Mouse (Mus musculus) ES-Bruce4 (cell line): ENCODE measurements at regions not wholly inside any gene's neighbourhood (a gene's known extent, or its start where the extent isn't known, plus 50 kb on each side); places are given as distances from the start of the nearest gene placed in this dataset.
A peak's percentile ranks its signal among the peaks of the same experiment; 100 is the strongest.

Experiments used
- H3K27ac ChIP-seq: 2 replicates; pipeline ENCODE4 v1.5.1; 2012; ENCODE audit warnings: low read length, inconsistent platforms; ENCODE audit not compliant: insufficient read depth
- H3K27me3 ChIP-seq: 2 replicates; pipeline ENCODE4 v1.6.1; 2012; ENCODE audit warnings: mild to moderate bottlenecking, low read length, inconsistent platforms; ENCODE audit not compliant: control insufficient read depth, poor library complexity, insufficient read depth, severe bottlenecking
- H3K36me3 ChIP-seq: 2 replicates; pipeline ENCODE4 v1.6.1; 2012; ENCODE audit warnings: inconsistent platforms, mild to moderate bottlenecking, low read length, moderate library complexity; ENCODE audit not compliant: control insufficient read depth, poor library complexity, insufficient read depth, severe bottlenecking
- H3K4me1 ChIP-seq: one replicate; pipeline ENCODE4 v1.8.1; 2011; ENCODE audit warnings: low read length; ENCODE audit not compliant: control insufficient read depth, insufficient read depth
- H3K4me3 ChIP-seq: 2 replicates; pipeline ENCODE4 v1.5.1; 2011; ENCODE audit warnings: low read depth, mild to moderate bottlenecking, low read length
- H3K9ac ChIP-seq: 2 replicates; pipeline ENCODE4 v1.6.1; 2012; ENCODE audit warnings: low read depth, mild to moderate bottlenecking, inconsistent platforms; ENCODE audit not compliant: poor library complexity, severe bottlenecking
- H3K9me3 ChIP-seq: replicated peaks from 2 replicates; pipeline ENCODE4 v1.6.1; 2012; ENCODE audit warnings: mild to moderate bottlenecking, low read length, inconsistent platforms; ENCODE audit not compliant: control insufficient read depth, poor library complexity, insufficient read depth, severe bottlenecking
- CTCF ChIP-seq: IDR thresholded peaks from one replicate; pipeline ENCODE4 v1.8.1; 2011; ENCODE audit warnings: low read depth, low read length
- EP300 ChIP-seq: IDR thresholded peaks from 2 replicates; pipeline ENCODE4 v1.6.1; 2011; ENCODE audit warnings: low read depth, low read length; ENCODE audit not compliant: insufficient read depth
- POLR2A ChIP-seq: IDR thresholded peaks from one replicate; pipeline ENCODE4 v1.8.1; 2011; ENCODE audit warnings: low read length; ENCODE audit not compliant: insufficient read depth

GRCm38 (mm10) chr6:88964071-88964470 lies 62.0 kb downstream of the Tpra1 start:
- Histone ChIP-seq H3K9ac (no peak overlapping the region), H3K27me3 (no peaks in the 10 kb centered on the region), H3K27ac (no peak overlapping the region), H3K9me3 (no peaks in the 10 kb centered on the region), H3K4me1 (peaks cover 4% of the 10 kb centered on the region), H3K4me3 (no peak overlapping the region), H3K36me3 (no peaks in the 10 kb centered on the region)
- TF ChIP-seq POLR2A (no peak), CTCF (no peak), EP300 (no peak)

GRCm38 (mm10) chr6:88964911-88965310 lies 62.9 kb downstream of the Tpra1 start:
- no peak overlapping the region for H3K9ac ChIP-seq

GRCm38 (mm10) chr6:88965361-88966226 lies 63.5 kb downstream of the Tpra1 start:
- no peak overlapping the region for H3K4me3 ChIP-seq
- no peaks in the 10 kb centered on the region for H3K36me3 ChIP-seq
- no peak overlapping the region for H3K9ac ChIP-seq
- H3K27ac ChIP-seq = no peak overlapping the region
- TF ChIP-seq CTCF (no peak), EP300 (no peak), POLR2A (no peak)
- peaks cover 4% of the 10 kb centered on the region for H3K4me1 ChIP-seq
- H3K27me3 ChIP-seq = no peaks in the 10 kb centered on the region
- H3K9me3 ChIP-seq = no peaks in the 10 kb centered on the region

More at GRCm38 (mm10) chr6:88964911-88965310, 62.9 kb downstream of the Tpra1 start:
- H3K36me3 ChIP-seq = no peaks in the 10 kb centered on the region
- H3K27ac ChIP-seq = no peak overlapping the region
- H3K4me3 ChIP-seq = no peak overlapping the region
- no peaks in the 10 kb centered on the region for H3K9me3 ChIP-seq
- peaks cover 4% of the 10 kb centered on the region for H3K4me1 ChIP-seq
- TF ChIP-seq POLR2A = no peak
- TF ChIP-seq CTCF = no peak
- no peak for TF ChIP-seq EP300
- no peaks in the 10 kb centered on the region for H3K27me3 ChIP-seq

GRCm38 (mm10) chr6:88966501-88966900 lies 64.5 kb downstream of the Tpra1 start:
- Histone ChIP-seq H3K9ac (no peak overlapping the region), H3K27me3 (no peaks in the 10 kb centered on the region), H3K9me3 (no peaks in the 10 kb centered on the region), H3K36me3 (no peaks in the 10 kb centered on the region), H3K4me1 (peaks cover 4% of the 10 kb centered on the region), H3K27ac (no peak overlapping the region), H3K4me3 (no peak overlapping the region)
- no peak for TF ChIP-seq EP300
- TF ChIP-seq CTCF = no peak
- TF ChIP-seq POLR2A = no peak

- no peak overlapping the region for H3K27ac ChIP-seq
- no peak overlapping the region for H3K4me3 ChIP-seq
- peaks cover 4% of the 10 kb centered on the region for H3K4me1 ChIP-seq
- H3K9me3 ChIP-seq = no peaks in the 10 kb centered on the region
- TF ChIP-seq POLR2A = no peak
- no peak for TF ChIP-seq EP300
- no peak for TF ChIP-seq CTCF
- H3K9ac ChIP-seq = no peak overlapping the region
- no peaks in the 10 kb centered on the region for H3K36me3 ChIP-seq
- no peaks in the 10 kb centered on the region for H3K27me3 ChIP-seq
Observed at GRCm38 (mm10) chr6:88968842-88969241, 66.8 kb downstream of the Tpra1 start.

GRCm38 (mm10) chr6:88971729-88972128 lies 69.7 kb downstream of the Tpra1 start:
- Histone ChIP-seq H3K9me3 (no peaks in the 10 kb centered on the region), H3K9ac (no peak overlapping the region), H3K36me3 (no peaks in the 10 kb centered on the region), H3K4me3 (no peak overlapping the region), H3K27ac (no peak overlapping the region), H3K27me3 (no peaks in the 10 kb centered on the region), H3K4me1 (peaks cover 4% of the 10 kb centered on the region)
- TF ChIP-seq EP300 (0 out of 2 replicates have a peak, but pooled peaks have one; percentile 59), POLR2A (no peak), CTCF (no peak)
